Mouse (Mus musculus): ENCODE results near the gene Ncapd2. TPM values are rescaled to one million over a fixed set of nuclear protein-coding genes. Genes with fewer than 3 reads are reported as not detected.

Ncapd2 gene
- total RNA-seq, 2 experiments from 2014 or later, result 31.8 to 36.1 TPM

Small RNA genes within 50 kb of the gene (microRNA-seq; reads per million reads assigned to microRNA genes)
- gene Mir3098 (0.20 to 0.22 reads per million in 2 experiments), gene Mir8113 (0 reads per million in 2 experiments)

Other genes with a start within 250 kb of the Ncapd2 start
- 100 to 1,000 TPM in 1 of 2 experiments, 10 to 100 TPM in 1; 97.7 to 101 TPM for gene Cops7a, start 226.2 kb downstream of the Ncapd2 start, total RNA-seq (2021)
- 100 to 1,000 TPM; 109 to 120 TPM for gene Pianp, start 195.0 kb downstream of the Ncapd2 start, total RNA-seq (2021)
- gene Zfp384, start 182.6 kb downstream of the Ncapd2 start, total RNA-seq (2021), result 10 to 100 TPM; 44.4 to 45.2 TPM
- 10 to 100 TPM; 57.4 to 62.4 TPM for gene Ing4, start 151.9 kb downstream of the Ncapd2 start, total RNA-seq (2021)
- 1 to 10 TPM; 7.0 to 9.2 TPM for gene Acrbp, start 142.0 kb downstream of the Ncapd2 start, total RNA-seq (2021)
- gene Lpar5, start 123.8 kb downstream of the Ncapd2 start, total RNA-seq (2021), result 1 to 10 TPM; 1.1 to 1.4 TPM
- 100 to 1,000 TPM; 176 to 195 TPM for gene Chd4, start 95.7 kb downstream of the Ncapd2 start, total RNA-seq (2021)
- gene Nop2, start 59.8 kb downstream of the Ncapd2 start, total RNA-seq (2021), result 10 to 100 TPM; 35.9 to 36.1 TPM
- gene Iffo1, start 46.5 kb downstream of the Ncapd2 start, total RNA-seq (2021), result 10 to 100 TPM; 49.7 to 50.7 TPM
- 1,000 to 10,000 TPM; 1,523 to 1,789 TPM for gene Gapdh, start 25.2 kb downstream of the Ncapd2 start, total RNA-seq (2021)
- gene Mrpl51, start 100 bp upstream of the Ncapd2 start, total RNA-seq (2021), result 10 to 100 TPM; 73.5 to 75.9 TPM
- gene Vamp1, start 23.9 kb upstream of the Ncapd2 start, total RNA-seq (2021), result 10 to 100 TPM; 26.8 to 27.1 TPM
- 1 to 10 TPM; 2.9 to 3.0 TPM for gene Tapbpl, start 40.2 kb upstream of the Ncapd2 start, total RNA-seq (2021)
- gene Cd27, start 45.3 kb upstream of the Ncapd2 start, total RNA-seq (2021), result not detected
- gene Tuba3a, start 94.3 kb upstream of the Ncapd2 start, total RNA-seq (2021), result not detected
- 10 to 100 TPM; 11.1 to 13.0 TPM for gene Ltbr, start 122.2 kb upstream of the Ncapd2 start, total RNA-seq (2021)
- gene Scnn1a, start 129.0 kb upstream of the Ncapd2 start, total RNA-seq (2021), result 1 to 10 TPM; 2.5 to 3.5 TPM
- gene Tnfrsf1a, start 157.7 kb upstream of the Ncapd2 start, total RNA-seq (2021), result 10 to 100 TPM; 12.6 to 13.8 TPM
- under 1 TPM in 1 of 2 experiments, not detected in 1; 0.14 TPM for gene Plekhg6, start 189.1 kb upstream of the Ncapd2 start, total RNA-seq (2021)

All from layer of hippocampus, postnatal 10 days (tissue).